Mouse (Mus musculus) ES-E14 (cell line): ENCODE measurements around the gene Clcn2.

ENCODE experiments used
- CHD2 ChIP-seq: IDR thresholded peaks from 2 replicates; pipeline ENCODE4 v1.6.1; 2014; ENCODE audit warnings: mild to moderate bottlenecking, low read depth, low read length, inconsistent platforms
- MAFK ChIP-seq: IDR thresholded peaks from 2 replicates; pipeline ENCODE4 v1.6.1; 2014; ENCODE audit warnings: mild to moderate bottlenecking, low read depth, low read length, inconsistent platforms; ENCODE audit not compliant: insufficient read depth
- ZNF384 ChIP-seq: IDR thresholded peaks from 2 replicates; pipeline ENCODE4 v1.6.1; 2012; ENCODE audit warnings: low read depth, low read length, inconsistent platforms

DNA sequence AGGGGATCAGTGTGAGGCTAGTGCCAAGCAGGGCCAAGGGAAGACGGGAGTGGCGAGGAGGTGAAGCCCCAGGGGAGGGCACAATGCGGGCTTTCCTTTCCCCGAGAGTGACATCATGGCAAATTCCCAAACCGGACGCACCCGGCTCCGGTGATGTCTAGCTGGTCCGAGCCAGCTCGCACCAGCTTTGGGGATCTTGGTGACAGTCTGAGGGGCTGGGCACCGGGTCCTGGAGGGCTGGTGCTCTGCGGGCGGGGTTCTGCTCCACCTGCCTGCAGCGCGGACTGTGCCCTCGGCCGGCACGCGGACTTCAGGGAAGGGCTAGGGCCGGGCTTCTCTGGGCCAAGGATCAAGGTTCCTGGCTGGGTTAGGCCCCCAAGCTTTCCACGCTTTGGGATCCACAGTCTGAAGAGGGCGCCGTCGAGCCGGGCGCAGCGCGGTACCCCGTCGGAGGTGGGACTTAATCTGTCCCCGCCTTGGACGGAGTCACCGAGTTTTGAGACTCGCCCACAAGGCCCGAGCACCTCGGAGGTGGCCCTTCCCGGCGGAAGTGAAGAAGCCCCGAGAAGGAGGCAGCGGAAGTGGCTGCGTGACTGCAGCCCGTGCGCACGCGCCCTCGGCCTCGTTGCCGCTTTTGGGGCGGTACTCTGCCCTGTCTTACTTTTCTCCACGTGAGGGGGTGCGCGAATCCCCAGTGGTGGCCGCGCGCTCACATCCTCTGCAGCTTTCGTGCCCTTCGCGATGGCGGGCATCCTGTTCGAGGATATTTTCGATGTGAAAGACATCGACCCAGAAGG lies at the start of gene Clcn2, which contains the start of gene Polr2h:
- TF ChIP-seq MAFK, result no peak
- TF ChIP-seq ZNF384, result no peak
- TF ChIP-seq CHD2, result no peak
